Mouse (Mus musculus) CD4-positive, CD25-positive, alpha-beta regulatory T cell, adult 4 months (primary cell): ENCODE measurements around the gene Zfp426. TPM values are rescaled to one million over a fixed set of nuclear protein-coding genes. Genes with fewer than 3 reads are reported as not detected.

ENCODE experiments used
- ATAC-seq: one replicate; pipeline ENCODE4 v1.8.0; 2017
- polyA plus RNA-seq, 2 experiments: library from polyadenylated mRNA; unstranded; fragments of 100-300 nt; shearing (Covaris generic); gene quantifications; one replicate each; pipeline ENCODE4 v1.2.1; 2017

The Zfp426 gene
- polyA plus RNA-seq, 2 experiments from 2014 or later, result 28.2 to 29.8 TPM

- ATAC-seq, result no peak
These were observed 38.9 kb downstream of the Zfp426 start for GRCm38 (mm10) chr9:20453647-20454046.

- ATAC-seq, result no peak
These were observed 41.1 kb downstream of the Zfp426 start for GRCm38 (mm10) chr9:20451493-20451892.

GRCm38 (mm10) chr9:20443183-20443783 lies 49.3 kb downstream of the Zfp426 start:
- no peak for ATAC-seq

GRCm38 (mm10) chr9:20430004-20430403 lies 62.5 kb downstream of the Zfp426 start:
- no peak for ATAC-seq

Other genes starting within 250 kb of the Zfp426 start
- not detected for gene Olfr39, start 210.4 kb downstream of the Zfp426 start, polyA plus RNA-seq
- gene Olfr873, start 194.2 kb downstream of the Zfp426 start, polyA plus RNA-seq, result not detected
- not detected for gene Olfr18, start 156.7 kb downstream of the Zfp426 start, polyA plus RNA-seq
- gene Zfp560, start 107.6 kb downstream of the Zfp426 start, polyA plus RNA-seq, result 10 to 100 TPM; 27.0 to 37.1 TPM
- 10 to 100 TPM; 21.6 to 27.6 TPM for gene Zfp26, start 32.6 kb downstream of the Zfp426 start, polyA plus RNA-seq
- gene Zfp266, start 28.7 kb upstream of the Zfp426 start, polyA plus RNA-seq, result 10 to 100 TPM; 44.4 to 58.5 TPM
- 10 to 100 TPM; 12.3 to 18.8 TPM for gene Zfp846, start 88.5 kb upstream of the Zfp426 start, polyA plus RNA-seq
- 100 to 1,000 TPM; 274 to 342 TPM for gene Ubl5, start 150.1 kb upstream of the Zfp426 start, polyA plus RNA-seq
- gene Fbxl12, start 152.0 kb upstream of the Zfp426 start, polyA plus RNA-seq, result 10 to 100 TPM; 54.4 to 79.2 TPM
- 10 to 100 TPM; 19.7 to 22.9 TPM for gene Pin1, start 159.3 kb upstream of the Zfp426 start, polyA plus RNA-seq